ENCODE assay signal across 11 mouse cellular contexts in the genomic region with DNA sequence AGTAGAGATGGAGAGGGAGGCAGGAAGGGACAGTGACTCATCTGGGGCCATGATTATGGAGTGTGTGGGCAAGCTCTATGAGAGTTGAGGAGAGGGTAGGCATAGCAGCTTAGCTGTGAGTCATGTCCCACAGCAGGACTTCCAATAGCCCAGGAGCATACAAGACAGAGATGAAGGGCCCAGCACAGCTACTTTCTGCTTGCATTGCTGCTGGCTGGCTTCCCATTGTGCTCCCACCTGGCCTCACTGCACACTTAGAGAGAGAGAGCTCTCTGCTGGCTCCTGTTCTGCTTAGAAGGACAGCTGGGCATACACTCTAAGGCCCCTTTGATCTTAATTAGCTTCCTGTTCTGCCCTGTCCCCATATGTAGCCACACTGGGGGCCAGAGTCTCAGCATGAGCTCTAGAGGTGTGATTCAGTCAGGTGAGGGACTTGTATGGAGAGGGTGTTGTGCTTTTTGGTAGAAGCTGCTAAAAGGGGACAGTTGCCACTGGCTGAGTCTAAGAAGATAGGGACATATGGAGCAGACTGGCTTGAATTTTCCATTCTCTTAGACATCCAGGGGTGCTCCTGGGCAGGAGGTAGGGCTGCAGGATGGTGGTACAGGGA. TPM values are rescaled to one million over a fixed set of nuclear protein-coding genes. Genes with fewer than 3 reads are reported as not detected.
DNase-seq lines count a peak whose midpoint lies in the region; ATAC-seq lines count a peak whose summit lies in the region.
"Had no signal": no experiment of that assay in that cellular context is flagged by ENCODE, and none has a peak within 500 bp of the region (broad histone marks: within the 10 kb centered on the region; RNA-seq: fewer than 3 reads in every experiment).

No protein-coding gene starts in this region.

- H3K4me1 ChIP-seq in heart, embryonic 11.5 days (ENCODE audit: control insufficient read depth, insufficient read depth, low read length) = peaks cover 59% of the 10 kb centered on the region
- H3K4me1 ChIP-seq in limb, embryonic 13.5 days = peaks cover 50% of the 10 kb centered on the region
- peaks cover 17% of the 10 kb centered on the region for H3K4me1 ChIP-seq in limb, embryonic 10.5 days

- H3K9ac ChIP-seq in heart, embryonic 11.5 days (ENCODE audit: low read depth, low read length) = no peak overlapping the region
- no peak overlapping the region for H3K9ac ChIP-seq in limb, embryonic 13.5 days
- H3K9ac ChIP-seq: hindbrain, embryonic 14.5 days had no signal

- ATAC-seq in heart, embryonic 11.5 days (replicated peaks; ENCODE audit: insufficient number of reproducible peaks, low FRiP score, low TSS enrichment) = no peak
- ATAC-seq in limb, embryonic 13.5 days (ENCODE audit: low FRiP score, low read depth) = no peak

- no peaks in the 10 kb centered on the region for H3K27me3 ChIP-seq in heart, embryonic 11.5 days (ENCODE audit: control insufficient read depth, insufficient read depth, low read length)
- H3K27me3 ChIP-seq in limb, embryonic 13.5 days = no peaks in the 10 kb centered on the region
- H3K27me3 ChIP-seq in limb, embryonic 10.5 days (ENCODE audit: low read depth, poor library complexity, severe bottlenecking) = no peaks in the 10 kb centered on the region

- H3K36me3 ChIP-seq in heart, embryonic 11.5 days (ENCODE audit: control insufficient read depth, insufficient read depth, low read length) = no peaks in the 10 kb centered on the region
- no peaks in the 10 kb centered on the region for H3K36me3 ChIP-seq in limb, embryonic 13.5 days
- no peaks in the 10 kb centered on the region for H3K36me3 ChIP-seq in limb, embryonic 10.5 days

- no peak overlapping the region for H3K4me3 ChIP-seq in heart, embryonic 11.5 days (ENCODE audit: low read depth, low read length)
- no peak overlapping the region for H3K4me3 ChIP-seq in limb, embryonic 13.5 days
- H3K4me3 ChIP-seq in limb, embryonic 10.5 days = no peak overlapping the region

- no peaks in the 10 kb centered on the region for H3K9me3 ChIP-seq in heart, embryonic 11.5 days (replicated peaks; ENCODE audit: control insufficient read depth, low read length)
- H3K9me3 ChIP-seq in limb, embryonic 13.5 days = no peaks in the 10 kb centered on the region
- no peaks in the 10 kb centered on the region for H3K9me3 ChIP-seq in limb, embryonic 10.5 days (replicated peaks)

- 0 out of 2 replicates have a peak overlapping the region, but pooled peaks have one; percentile 15 for H3K27ac ChIP-seq in heart, embryonic 11.5 days (ENCODE audit: low read depth, low read length)
- 0 out of 2 replicates have a peak overlapping the region, but pooled peaks have one; percentile 28 for H3K27ac ChIP-seq in limb, embryonic 13.5 days
- H3K27ac ChIP-seq in limb, embryonic 10.5 days = no peak overlapping the region
- H3K27ac ChIP-seq: hindbrain, embryonic 14.5 days had no signal

- no peak for DNase-seq in heart, adult 9 months (ENCODE audit: low spot score in 2 of 2)
- DNase-seq in limb, embryonic 10.5 days (ENCODE audit: low spot score) = no peak
- peak; percentile 51 for DNase-seq in 3T3-L1 (ENCODE audit: low read depth, low spot score)
- peak; percentile 75 for DNase-seq in cerebellum, adult 9-10 months
- no peak for DNase-seq in layer of hippocampus, adult 8-10 months (ENCODE audit: low spot score in 2 of 2)
- no peak for DNase-seq in adrenal gland, adult 18-20 months (ENCODE audit: low spot score in 2 of 2)
- DNase-seq: kidney, postnatal 14 days; lung, postnatal 4 days had no signal

- no peak overlapping the region for H3K4me2 ChIP-seq in heart, embryonic 11.5 days
- H3K4me2 ChIP-seq in limb, embryonic 13.5 days (replicated peaks) = no peak overlapping the region
- H3K4me2 ChIP-seq: hindbrain, embryonic 14.5 days had no signal

RNA-seq across cellular contexts. Expression of gene Inpp5a, which starts 26.8 kb away (rescaled TPM):
- 69.8 and 74.4 TPM in 2 replicates for polyA plus RNA-seq in heart, embryonic 11.5 days (2014; fragmentation: Nextera tagmentation; extraction: Ambion mirVana)
- 22.9 and 25.2 TPM in 2 replicates for polyA plus RNA-seq in limb, embryonic 13.5 days (2015; fragmentation: Nextera tagmentation; extraction: Ambion mirVana)
- 14.2 and 17.3 TPM in 2 replicates for polyA plus RNA-seq in limb, embryonic 10.5 days (2016; fragmentation: Nextera tagmentation; extraction: Ambion mirVana)
- 10 to 100 TPM; 38.2 to 46.4 (median 39.6) TPM for total RNA-seq in layer of hippocampus, adult 8-10 months (2022)
- 100 to 1,000 TPM in 1 of 2 experiments, 10 to 100 TPM in 1; 80.9 to 101 TPM for total RNA-seq in adrenal gland, adult 18-20 months (2021)

Comparison
In these comparisons a context has a peak if more than half of its experiments do, and no peak if none do; other contexts are left out.
1. DNase-seq: peak in 3T3-L1 (single experiment) and cerebellum, adult 9-10 months (single experiment); none in heart, adult 9 months (0 of 2), limb, embryonic 10.5 days (single experiment), layer of hippocampus, adult 8-10 months (0 of 2) and adrenal gland, adult 18-20 months (0 of 2).